Mouse (Mus musculus) liver, adult 2 months (tissue): ENCODE measurements around the gene F2rl1.

ENCODE experiments used
- CTCF ChIP-seq: fragments of 200-500 bp; IDR thresholded peaks from 2 replicates; pipeline ENCODE4 v1.5.1; 2011; ENCODE audit warnings: low read depth, low read length, control low read depth
- POLR2A ChIP-seq: fragments of 200-500 bp; IDR thresholded peaks from 2 replicates; pipeline ENCODE4 v1.6.1; 2011; ENCODE audit warnings: low read length, control low read depth; ENCODE audit not compliant: insufficient read depth; ENCODE audit errors: extremely low read depth

DNA sequence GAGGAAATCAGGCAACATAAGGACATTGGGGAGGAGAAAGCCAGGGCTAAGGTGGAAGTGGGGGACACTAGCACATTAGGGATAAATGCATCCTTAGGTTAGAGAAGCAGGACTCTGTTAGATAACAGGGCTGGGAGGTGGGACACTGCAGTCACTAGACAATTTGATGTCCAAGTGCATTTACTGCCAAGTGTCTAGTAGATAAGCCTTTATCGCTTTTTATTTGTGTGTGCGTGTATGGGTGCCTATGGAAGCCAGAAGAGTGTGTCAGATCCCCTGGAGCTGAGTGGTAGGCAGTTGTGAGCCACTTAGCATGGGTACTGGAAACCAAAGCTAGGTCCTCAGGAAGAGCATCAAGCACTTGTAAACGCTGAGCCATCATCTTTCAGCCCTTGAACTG, 50.7 kb downstream of the F2rl1 start:
- no peak for TF ChIP-seq CTCF
- TF ChIP-seq POLR2A: no peak
